Mouse (Mus musculus) ES-E14 (cell line): ENCODE measurements around the gene Rasl11a. TPM values are rescaled to one million over a fixed set of nuclear protein-coding genes. Genes with fewer than 3 reads are reported as not detected.

Experiments
- DNase-seq: peaks from one replicate; pipeline ENCODE4 v3.0.0-alpha.2; 2013; ENCODE audit warnings: low read depth, low spot score
- H3K27ac ChIP-seq: 2 replicates; pipeline ENCODE4 v1.5.1; 2012; ENCODE audit warnings: low read depth, mild to moderate bottlenecking, low read length, moderate library complexity, mixed read lengths; ENCODE audit not compliant: poor library complexity, insufficient read depth, severe bottlenecking
- H3K36me3 ChIP-seq: 2 replicates; pipeline ENCODE4 v1.6.1; 2012; ENCODE audit warnings: mild to moderate bottlenecking, low read length, moderate library complexity, mixed read lengths; ENCODE audit not compliant: control insufficient read depth, poor library complexity, insufficient read depth, severe bottlenecking
- H3K4me1 ChIP-seq, 2 experiments: fragments of 150-350 bp in 1 of 2; sonication (generic) in 1 of 2; 2 replicates each; pipeline ENCODE4 v1.6.1; 2012; ENCODE audit warnings: low read length in 2 of 2, mild to moderate bottlenecking in 1 of 2, mixed read lengths in 1 of 2; ENCODE audit not compliant: control insufficient read depth in 2 of 2, insufficient read depth in 2 of 2, poor library complexity in 1 of 2
- H3K4me3 ChIP-seq, 2 experiments: fragments of 150-350 bp in 1 of 2; sonication (generic) in 1 of 2; 2 replicates each; pipeline ENCODE4 v1.5.1; 2012; ENCODE audit warnings: low read length in 2 of 2, low read depth in 1 of 2, mild to moderate bottlenecking in 1 of 2, mixed read lengths in 1 of 2; ENCODE audit not compliant: insufficient read depth in 1 of 2, poor library complexity in 1 of 2, severe bottlenecking in 1 of 2
- H3K9ac ChIP-seq: 2 replicates; pipeline ENCODE4 v1.6.1; 2012; ENCODE audit warnings: low read depth, mild to moderate bottlenecking, low read length, mixed read lengths; ENCODE audit not compliant: poor library complexity, insufficient read depth, severe bottlenecking
- H3K9me3 ChIP-seq: fragments of 150-350 bp; sonication (generic); 2 replicates; pipeline ENCODE4 v1.6.1; 2012; ENCODE audit warnings: low read depth, mild to moderate bottlenecking, low read length; ENCODE audit not compliant: control insufficient read depth, insufficient read depth
- CHD2 ChIP-seq: IDR thresholded peaks from 2 replicates; pipeline ENCODE4 v1.6.1; 2014; ENCODE audit warnings: mild to moderate bottlenecking, low read depth, low read length, inconsistent platforms
- HCFC1 ChIP-seq: IDR thresholded peaks from 2 replicates; pipeline ENCODE4 v1.6.1; 2012; ENCODE audit warnings: low read length, inconsistent platforms, borderline replicate concordance; ENCODE audit not compliant: insufficient read depth
- MAFK ChIP-seq: IDR thresholded peaks from 2 replicates; pipeline ENCODE4 v1.6.1; 2014; ENCODE audit warnings: mild to moderate bottlenecking, low read depth, low read length, inconsistent platforms; ENCODE audit not compliant: insufficient read depth
- ZC3H11A ChIP-seq: IDR thresholded peaks from 2 replicates; pipeline ENCODE4 v1.6.1; 2012; ENCODE audit warnings: low read depth, mild to moderate bottlenecking, inconsistent platforms, low read length, borderline replicate concordance
- ZNF384 ChIP-seq: IDR thresholded peaks from 2 replicates; pipeline ENCODE4 v1.6.1; 2012; ENCODE audit warnings: low read depth, low read length, inconsistent platforms
- in situ Hi-C, 2 experiments: fragments of 600-800 bp; cut with MboI; formaldehyde crosslinking; loops; one replicate each; pipeline ENCODE4 v1.15.1; 2025; ENCODE audit warnings: low sequenced_read_pairs in 2 of 2, inconsistent platforms in 1 of 2; ENCODE audit not compliant: unreplicated experiment in 2 of 2
- total RNA-seq: library from RNA; depleted of rRNA; stranded (reverse); fragments of 300-350 nt; gene quantifications from 2 replicates; pipeline ENCODE4 v1.2.3, GENCODE M21; 2012

Gene Rasl11a
- total RNA-seq, 1 experiment, result 7.3 TPM

DNA sequence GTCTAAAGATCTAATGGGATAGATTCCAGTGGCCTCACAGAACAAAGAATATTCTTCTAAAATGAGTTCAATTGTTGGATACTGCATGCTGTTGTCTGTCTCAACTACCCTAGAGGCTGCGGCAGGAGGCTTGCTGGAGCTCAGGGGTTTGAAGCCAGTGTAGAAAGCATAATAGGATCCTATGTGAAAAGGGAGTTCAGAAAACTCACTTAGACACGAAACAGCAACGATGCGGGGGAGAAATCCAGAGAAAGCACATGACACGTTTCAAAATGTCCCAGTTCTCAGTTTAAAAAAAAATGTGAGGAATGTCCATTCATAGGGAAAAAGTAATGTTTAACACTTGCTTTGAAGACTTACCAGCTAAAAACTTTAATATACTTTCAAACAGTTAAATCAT is 21.9 kb upstream of the Rasl11a start:
- in situ Hi-C loops, result loop anchor here in 1 of 2 experiments (10.0 kb wide), 1 partner anchor 128 kb away; no protein-coding TSS in a partner anchor
- no peak overlapping the region for H3K27ac ChIP-seq
- H3K9ac ChIP-seq, result no peak overlapping the region
- TF ChIP-seq ZC3H11A, result no peak
- TF ChIP-seq HCFC1, result no peak
- TF ChIP-seq ZNF384, result no peak
- no peak for TF ChIP-seq CHD2
- no peak for DNase-seq
- H3K36me3 ChIP-seq, result no peaks in the 10 kb centered on the region
- H3K9me3 ChIP-seq, result no peaks in the 10 kb centered on the region
- H3K4me3 ChIP-seq, result no peak overlapping the region
- H3K4me1 ChIP-seq, result peaks cover 0 to 6% of the 10 kb centered on the region in 2 experiments; a peak in 1 of 4 replicates

DNA sequence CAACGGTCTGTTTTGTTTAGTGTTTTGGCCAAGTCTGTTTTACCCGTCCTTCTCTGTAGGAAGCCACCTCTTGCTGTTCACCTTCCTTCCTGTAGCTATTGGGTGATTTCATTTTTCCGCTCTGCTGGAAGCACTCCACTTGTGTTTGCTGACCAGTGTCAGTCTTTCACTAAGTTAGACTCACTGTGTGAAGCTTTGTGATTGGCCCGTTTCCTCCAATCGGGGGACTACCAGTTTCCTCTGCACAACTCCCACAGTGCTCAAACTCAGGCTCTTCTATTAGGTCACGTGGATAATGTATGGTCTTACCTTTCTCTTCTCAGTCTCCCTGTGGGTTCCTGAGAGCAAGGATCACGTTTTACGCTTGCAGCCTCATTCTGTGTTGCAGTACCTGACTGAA is 15.3 kb upstream of the Rasl11a start:
- Histone ChIP-seq H3K4me1 (peaks cover 0 to 8% of the 10 kb centered on the region in 2 experiments; a peak in 1 of 4 replicates), H3K4me3 (peak overlapping the region; percentile 11 to 30; a peak in 2 of 4 replicates), H3K27ac (no peak overlapping the region), H3K9me3 (no peaks in the 10 kb centered on the region), H3K9ac (peak overlapping the region; percentile 51; the same call in 1 of the 2 replicates), H3K36me3 (peaks cover 8% of the 10 kb centered on the region)
- no peak for TF ChIP-seq ZNF384
- TF ChIP-seq ZC3H11A, result no peak
- TF ChIP-seq HCFC1, result no peak
- TF ChIP-seq CHD2, result no peak
- TF ChIP-seq MAFK, result no peak
- DNase-seq, result no peak
- in situ Hi-C loops, result loop anchor here in 1 of 2 experiments (10.0 kb wide), 1 partner anchor 135 kb away; no protein-coding TSS in a partner anchor

DNA sequence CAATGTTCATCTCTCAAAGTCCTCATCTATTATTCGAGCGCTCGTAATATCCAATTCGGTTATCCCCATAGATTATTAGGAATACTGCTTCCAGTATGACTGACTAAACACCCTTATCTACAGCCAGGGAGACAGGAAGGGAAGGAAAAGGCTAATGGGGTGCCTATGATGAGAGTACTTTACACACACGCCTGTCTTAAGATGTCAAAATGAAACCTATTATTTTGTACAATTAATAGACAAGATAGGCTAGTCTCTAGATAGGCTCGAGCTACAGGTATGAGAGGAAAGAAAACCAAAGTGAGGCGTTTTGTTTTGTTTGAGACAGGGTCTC is 12.5 kb upstream of the Rasl11a start:
- Histone ChIP-seq H3K27ac (peak overlapping the region; percentile 7; the same call in 1 of the 2 replicates), H3K4me3 (peak overlapping the region; percentile 12 to 92; a peak in 3 of 4 replicates), H3K9me3 (no peaks in the 10 kb centered on the region), H3K9ac (peak overlapping the region; percentile 46; the same call in 1 of the 2 replicates), H3K36me3 (peaks cover 35% of the 10 kb centered on the region), H3K4me1 (peaks cover 0 to 2% of the 10 kb centered on the region in 2 experiments; a peak in 1 of 4 replicates)
- in situ Hi-C loops, result no loop called here
- TF ChIP-seq MAFK (no peak), HCFC1 (no peak), ZC3H11A (no peak), CHD2 (no peak), ZNF384 (no peak)
- DNase-seq, result no peak

GRCm38 (mm10) chr5:146832769-146833448 is 12.0 kb upstream of the Rasl11a start, which contains the start of gene Rpl21:
Gene Rpl21, plus strand, starts transcription at chr5:146832890.
- Histone ChIP-seq H3K9me3 (no peaks in the 10 kb centered on the region), H3K4me1 (peaks cover 0 to 2% of the 10 kb centered on the region in 2 experiments; a peak in 1 of 4 replicates), H3K9ac (peak within 1 kb of the TSS; percentile 96), H3K27ac (peak within 1 kb of the TSS; percentile 88), H3K36me3 (peaks cover 40% of the 10 kb centered on the region), H3K4me3 (peak within 1 kb of the TSS; percentile 82 to 92)
- peak; percentile 83 for DNase-seq
- in situ Hi-C loops, result no loop called here
- TF ChIP-seq ZC3H11A (no peak), CHD2 (no peak), MAFK (no peak), HCFC1 (peak; percentile 74; the same call in 1 of the 2 replicates), ZNF384 (no peak)
